Mouse (Mus musculus) spleen, adult 2 months (tissue): ENCODE results near the gene Pbx3.

Source experiments
- CTCF ChIP-seq: fragments of 200-500 bp; IDR thresholded peaks from 2 replicates; pipeline ENCODE4 v1.5.1; 2011; ENCODE audit warnings: mild to moderate bottlenecking, inconsistent platforms; ENCODE audit not compliant: insufficient read depth, insufficient read length, insufficient replicate concordance; ENCODE audit errors: extremely low read depth
- POLR2A ChIP-seq: fragments of 200-500 bp; IDR thresholded peaks from 2 replicates; pipeline ENCODE4 v1.6.1; 2011; ENCODE audit warnings: low read depth, low read length, inconsistent platforms

DNA sequence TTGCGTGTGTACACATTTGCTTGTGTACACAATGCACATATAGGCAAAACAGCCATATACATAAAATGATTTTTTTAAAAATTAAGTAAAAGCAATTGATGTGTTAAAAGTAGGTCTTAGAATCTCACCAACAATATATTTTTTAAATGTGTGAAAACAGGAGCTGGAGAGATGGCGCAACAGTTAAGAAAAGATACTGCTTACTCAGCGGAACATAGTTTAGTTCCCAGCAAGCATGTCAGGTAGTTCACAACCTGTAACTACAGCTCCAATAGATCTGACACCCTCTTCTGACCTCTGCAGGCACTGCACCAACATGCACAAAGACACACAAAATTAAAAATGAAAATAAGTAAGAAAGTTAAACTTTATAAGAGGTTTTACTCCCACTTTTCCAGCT lies 74.7 kb downstream of the Pbx3 start:
- TF ChIP-seq CTCF (no peak), POLR2A (no peak)
